Mouse (Mus musculus) neural tube, embryonic 11.5 days (tissue): ENCODE data around the gene Kremen1. TPM values are rescaled to one million over a fixed set of nuclear protein-coding genes. Genes with fewer than 3 reads are reported as not detected.

ENCODE experiments used
- ATAC-seq: fragments of 200-750 bp; cut with Nextera tagmentation; 2 replicates; pipeline ENCODE4 v1.8.0; 2017; ENCODE audit warnings: moderate number of reproducible peaks, mild to moderate bottlenecking, moderate TSS enrichment, moderate library complexity; ENCODE audit not compliant: insufficient read depth, low FRiP score, low TSS enrichment
- DNase-seq: peaks from one replicate; pipeline ENCODE4 v3.0.0-alpha.2; 2015; ENCODE audit warnings: low spot score
- H3K27ac ChIP-seq: fragments of 300-500 bp; sonication (generic); 2 replicates; pipeline ENCODE4 v1.5.1; 2014; ENCODE audit warnings: low read depth, mild to moderate bottlenecking, low read length
- H3K27me3 ChIP-seq: fragments of 300-500 bp; sonication (generic); 2 replicates; pipeline ENCODE4 v1.6.1; 2014; ENCODE audit warnings: mild to moderate bottlenecking, low read length, mixed read lengths; ENCODE audit not compliant: control insufficient read depth, insufficient read depth
- H3K36me3 ChIP-seq: fragments of 300-500 bp; sonication (generic); 2 replicates; pipeline ENCODE4 v1.6.1; 2014; ENCODE audit warnings: mild to moderate bottlenecking, low read length, moderate library complexity, mixed read lengths; ENCODE audit not compliant: control insufficient read depth, insufficient read depth
- H3K4me1 ChIP-seq: fragments of 300-500 bp; sonication (generic); 2 replicates; pipeline ENCODE4 v1.6.1; 2014; ENCODE audit warnings: low read length, mixed read lengths; ENCODE audit not compliant: control insufficient read depth, insufficient read depth
- H3K4me2 ChIP-seq: fragments of 300-500 bp; sonication (generic); 2 replicates; pipeline ENCODE4 v1.6.1; 2014; ENCODE audit warnings: low read depth, mild to moderate bottlenecking, moderate library complexity
- H3K4me3 ChIP-seq: fragments of 300-500 bp; sonication (generic); 2 replicates; pipeline ENCODE4 v1.5.1; 2014; ENCODE audit warnings: low read depth, low read length
- H3K9ac ChIP-seq: fragments of 300-500 bp; sonication (generic); 2 replicates; pipeline ENCODE4 v1.6.1; 2014; ENCODE audit warnings: mild to moderate bottlenecking, low read length
- H3K9me3 ChIP-seq: fragments of 300-500 bp; sonication (generic); 2 replicates; pipeline ENCODE4 v1.6.1; 2016; ENCODE audit warnings: low read length; ENCODE audit not compliant: control insufficient read depth
- WGBS: fragments of 180-500 bp; shearing (Covaris S2); extraction: QIAGEN DNeasy Blood & Tissue Kit; methylation state at CpG from one replicate; pipeline ENCODE4 v1.1.7; 2014; 5-methylcytosine and 5-hydroxymethylcytosine counted together
- polyA plus RNA-seq: library from polyadenylated mRNA; unstranded; fragments of >200 nt; fragmentation: Nextera tagmentation; extraction: Ambion mirVana; gene quantifications from 2 replicates; pipeline ENCODE4 v1.2.1, GENCODE M21; 2014

Kremen1 gene
- polyA plus RNA-seq, 1 experiment from 2014 or later = 9.6 TPM

GRCm38 (mm10) chr11:5272066-5272360 is 10.7 kb upstream of the Kremen1 start:
- Histone ChIP-seq H3K9me3 (no peaks in the 10 kb centered on the region), H3K4me3 (no peak overlapping the region), H3K27ac (0 out of 2 replicates have a peak overlapping the region, but pooled peaks have one; percentile 4), H3K36me3 (no peaks in the 10 kb centered on the region), H3K4me2 (no peak overlapping the region), H3K27me3 (no peaks in the 10 kb centered on the region), H3K4me1 (0 out of 2 replicates have a peak, but pooled peaks cover 3% of the 10 kb centered on the region), H3K9ac (no peak overlapping the region)
- 62% methylated on average over 4 of the region's 4 CpGs for WGBS
- ATAC-seq (no peak), DNase-seq (no peak)

GRCm38 (mm10) chr11:5271274-5272065 is 10.1 kb upstream of the Kremen1 start:
- DNase-seq (no peak), ATAC-seq (no peak)
- Histone ChIP-seq H3K27ac (no peak overlapping the region), H3K4me3 (no peak overlapping the region), H3K4me1 (0 out of 2 replicates have a peak, but pooled peaks cover 3% of the 10 kb centered on the region), H3K36me3 (no peaks in the 10 kb centered on the region), H3K9ac (no peak overlapping the region), H3K27me3 (no peaks in the 10 kb centered on the region), H3K4me2 (no peak overlapping the region), H3K9me3 (no peaks in the 10 kb centered on the region)
- 35% methylated on average over 9 of the region's 9 CpGs for WGBS

GRCm38 (mm10) chr11:5269846-5270461 is 8.6 kb upstream of the Kremen1 start:
- no peak overlapping the region for H3K27ac ChIP-seq
- no peaks in the 10 kb centered on the region for H3K9me3 ChIP-seq
- DNase-seq = no peak
- no peak overlapping the region for H3K4me3 ChIP-seq
- ATAC-seq = no peak
- 87% methylated on average over 8 of the region's 8 CpGs for WGBS
- no peak overlapping the region for H3K4me2 ChIP-seq
- H3K4me1 ChIP-seq = 0 out of 2 replicates have a peak, but pooled peaks cover 3% of the 10 kb centered on the region
- H3K36me3 ChIP-seq = no peaks in the 10 kb centered on the region
- H3K9ac ChIP-seq = no peak overlapping the region
- no peaks in the 10 kb centered on the region for H3K27me3 ChIP-seq

- H3K4me3 ChIP-seq = no peak overlapping the region
- no peak overlapping the region for H3K9ac ChIP-seq
- H3K27ac ChIP-seq = no peak overlapping the region
- no peaks in the 10 kb centered on the region for H3K36me3 ChIP-seq
- no peaks in the 10 kb centered on the region for H3K9me3 ChIP-seq
- no peaks in the 10 kb centered on the region for H3K27me3 ChIP-seq
- no peaks in the 10 kb centered on the region for H3K4me1 ChIP-seq
- ATAC-seq (no peak), DNase-seq (no peak)
- no peak overlapping the region for H3K4me2 ChIP-seq
- WGBS = 80% methylated on average over 8 of the region's 8 CpGs
Observed at GRCm38 (mm10) chr11:5265764-5266163, 4.4 kb upstream of the Kremen1 start.

GRCm38 (mm10) chr11:5263078-5263730 is 1.8 kb upstream of the Kremen1 start:
- no peaks in the 10 kb centered on the region for H3K27me3 ChIP-seq
- WGBS = 57% methylated on average over 26 of the region's 26 CpGs
- H3K4me2 ChIP-seq = no peak overlapping the region
- H3K9me3 ChIP-seq = no peaks in the 10 kb centered on the region
- ATAC-seq = no peak
- DNase-seq = no peak
- no peak overlapping the region for H3K9ac ChIP-seq
- H3K4me1 ChIP-seq = peaks cover 8% of the 10 kb centered on the region
- H3K27ac ChIP-seq = no peak overlapping the region
- H3K4me3 ChIP-seq = no peak overlapping the region
- no peaks in the 10 kb centered on the region for H3K36me3 ChIP-seq

GRCm38 (mm10) chr11:5260942-5261459 is 357 bp downstream of the Kremen1 start:
- Histone ChIP-seq H3K9me3 (no peaks in the 10 kb centered on the region), H3K27me3 (no peaks in the 10 kb centered on the region), H3K4me1 (peaks cover 13% of the 10 kb centered on the region), H3K9ac (peak overlapping the region; percentile 70), H3K36me3 (no peaks in the 10 kb centered on the region), H3K4me3 (peak overlapping the region; percentile 75), H3K27ac (no peak overlapping the region), H3K4me2 (peak overlapping the region; percentile 55)
- WGBS = 1% methylated on average over 38 of the region's 42 CpGs
- DNase-seq (peak; percentile 61), ATAC-seq (peak; percentile 58)

GRCm38 (mm10) chr11:5259944-5260598 is 1.3 kb downstream of the Kremen1 start:
- no peaks in the 10 kb centered on the region for H3K9me3 ChIP-seq
- no peak overlapping the region for H3K27ac ChIP-seq
- H3K4me3 ChIP-seq = peak overlapping the region; percentile 75; the same call in 1 of the 2 replicates
- ATAC-seq = no peak
- peak overlapping the region; percentile 55 for H3K4me2 ChIP-seq
- H3K27me3 ChIP-seq = no peaks in the 10 kb centered on the region
- 47% methylated on average over 10 of the region's 10 CpGs for WGBS
- no peak overlapping the region for H3K9ac ChIP-seq
- peaks cover 13% of the 10 kb centered on the region for H3K4me1 ChIP-seq
- DNase-seq = no peak
- H3K36me3 ChIP-seq = no peaks in the 10 kb centered on the region

- DNase-seq (no peak), ATAC-seq (no peak)
- Histone ChIP-seq H3K9ac (no peak overlapping the region), H3K9me3 (no peaks in the 10 kb centered on the region), H3K4me2 (no peak overlapping the region), H3K27ac (no peak overlapping the region), H3K36me3 (no peaks in the 10 kb centered on the region), H3K27me3 (no peaks in the 10 kb centered on the region), H3K4me3 (no peak overlapping the region), H3K4me1 (peaks cover 13% of the 10 kb centered on the region)
- WGBS = 97% methylated on average over 6 of the region's 6 CpGs
Observed at GRCm38 (mm10) chr11:5258036-5258435, 3.3 kb downstream of the Kremen1 start.
